Mouse (Mus musculus): ENCODE data around the gene Sfpq.
"Not testable (repeated sequence)": the region's sequence is repeated elsewhere in the genome, so short reads cannot be mapped to it uniquely, and the experiment has no call there.

Gene Sfpq

DNA sequence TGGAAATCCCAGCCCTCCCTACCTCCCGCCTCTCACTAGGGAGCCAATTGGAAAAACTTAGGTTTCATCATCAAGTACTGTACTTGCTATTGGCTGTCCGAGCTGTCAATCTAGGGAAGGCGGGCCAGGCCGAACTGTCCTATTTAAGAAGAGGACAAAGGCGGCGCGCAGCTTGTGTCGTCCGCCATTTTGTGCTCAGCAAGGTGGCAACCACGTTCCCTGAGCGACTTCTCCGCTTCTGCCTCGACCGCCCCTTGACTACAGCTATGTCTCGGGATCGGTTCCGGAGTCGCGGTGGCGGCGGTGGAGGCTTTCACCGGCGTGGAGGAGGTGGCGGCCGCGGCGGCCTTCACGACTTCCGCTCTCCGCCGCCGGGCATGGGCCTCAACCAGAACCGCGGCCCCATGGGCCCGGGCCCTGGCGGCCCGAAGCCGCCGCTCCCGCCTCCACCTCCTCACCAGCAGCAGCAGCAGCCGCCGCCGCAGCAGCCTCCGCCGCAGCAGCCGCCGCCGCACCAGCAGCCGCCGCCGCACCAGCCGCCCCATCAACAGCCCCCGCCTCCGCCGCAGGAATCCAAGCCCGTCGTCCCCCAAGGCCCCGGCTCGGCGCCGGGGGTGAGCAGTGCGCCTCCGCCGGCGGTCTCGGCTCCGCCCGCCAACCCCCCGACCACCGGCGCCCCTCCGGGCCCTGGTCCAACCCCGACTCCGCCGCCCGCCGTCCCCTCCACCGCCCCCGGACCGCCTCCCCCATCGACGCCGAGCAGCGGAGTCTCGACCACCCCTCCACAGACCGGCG lies at the start of gene Sfpq:
Gene Sfpq (plus strand): TSS at position 174 of the 795 bp plus-strand sequence.
- peak; percentile 98 for DNase-seq (ENCODE audit: low spot score in 2 of 2)

- peak in 1 of 2 experiments; percentile 11 for DNase-seq (ENCODE audit: low spot score in 2 of 2)
Measured at GRCm38 (mm10) chr4:126977467-126977866, 43.7 kb upstream of the Sfpq start.

DNA sequence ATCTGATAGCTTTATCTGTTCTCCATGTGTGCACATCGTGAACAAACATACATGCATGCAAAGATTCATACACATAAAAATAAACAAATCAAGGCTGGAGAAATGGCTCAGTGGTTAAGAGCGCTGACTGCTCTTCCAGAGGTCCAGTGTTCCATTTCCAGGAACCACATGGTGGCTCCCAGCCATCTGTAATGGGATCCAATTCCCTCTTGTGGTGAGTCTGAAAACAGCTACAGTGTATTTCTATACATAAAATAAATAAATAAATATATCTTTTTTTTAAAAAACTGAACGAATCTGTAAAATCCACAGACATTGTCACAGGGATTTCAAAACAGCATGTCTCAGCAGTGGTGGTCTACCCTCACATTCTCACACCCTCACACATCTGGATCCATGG lies 42.4 kb upstream of the Sfpq start:
- DNase-seq (ENCODE audit: low spot score in 2 of 2) = no peak

DNA sequence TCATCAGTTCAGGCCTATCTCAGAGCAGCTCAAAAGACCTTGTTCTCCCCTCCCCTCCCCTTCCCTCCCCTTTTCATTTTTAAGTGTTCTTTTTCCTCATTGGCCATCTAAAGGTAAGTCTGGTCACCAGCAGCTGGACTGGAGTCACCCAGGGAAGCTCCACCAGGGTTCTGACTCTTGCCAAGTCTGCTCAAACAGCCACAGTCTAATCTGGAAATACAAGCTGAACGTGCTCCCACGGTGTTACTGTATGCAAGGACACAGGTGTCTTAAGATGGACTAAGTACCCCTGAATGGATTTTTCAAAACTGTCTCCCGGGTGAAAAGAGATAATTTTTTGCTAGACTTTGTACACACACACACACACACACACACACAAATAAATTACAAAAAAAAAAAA lies 37.8 kb upstream of the Sfpq start:
- no peak for DNase-seq (ENCODE audit: low spot score in 2 of 2)

GRCm38 (mm10) chr4:126983736-126984525 lies 37.2 kb upstream of the Sfpq start:
- DNase-seq (ENCODE audit: low spot score in 2 of 2) = not testable (repeated sequence)

- DNase-seq (ENCODE audit: low spot score in 2 of 2) = no peak
Measured at GRCm38 (mm10) chr4:126986768-126987167, 34.4 kb upstream of the Sfpq start.

DNA sequence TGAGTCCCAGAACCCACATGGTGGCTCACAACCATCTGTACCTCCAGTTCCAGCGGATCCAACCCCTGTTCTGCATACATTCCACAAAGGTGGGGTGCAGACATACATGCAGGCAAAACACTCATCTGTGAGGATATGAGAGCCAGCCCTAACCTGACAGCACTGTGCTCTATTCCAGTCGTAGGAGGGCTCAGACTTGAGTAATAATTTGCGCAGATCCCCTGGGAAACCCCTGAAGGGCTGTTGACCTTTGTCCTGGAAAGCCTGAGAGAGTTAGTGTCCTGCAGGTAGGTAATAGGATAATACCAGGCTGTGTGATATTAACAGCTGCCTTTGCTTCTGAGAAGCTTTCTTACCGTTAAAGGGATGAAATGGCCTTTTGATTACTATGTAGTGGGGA lies 32.6 kb upstream of the Sfpq start:
- DNase-seq (ENCODE audit: low spot score in 2 of 2) = no peak

DNA sequence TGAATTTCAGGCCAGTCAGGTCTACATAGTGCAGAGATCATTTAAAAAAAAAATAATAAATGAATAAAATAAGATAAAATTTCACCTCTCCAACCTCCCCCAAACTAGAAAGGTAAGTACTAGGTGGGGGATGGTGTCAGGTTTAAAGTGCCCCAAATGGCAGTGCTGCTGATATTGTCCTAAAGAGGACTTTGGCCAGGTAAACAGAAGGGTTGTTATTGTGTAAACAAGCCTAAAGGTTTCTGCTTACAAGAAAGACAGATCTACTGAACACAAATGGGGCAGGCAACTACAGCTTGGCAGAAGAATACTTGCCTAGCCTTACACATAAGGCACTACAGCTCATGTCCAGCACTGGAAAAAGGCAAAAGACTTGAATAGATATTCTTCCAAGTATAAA lies 30.6 kb upstream of the Sfpq start:
- no peak for DNase-seq (ENCODE audit: low spot score in 2 of 2)

DNA sequence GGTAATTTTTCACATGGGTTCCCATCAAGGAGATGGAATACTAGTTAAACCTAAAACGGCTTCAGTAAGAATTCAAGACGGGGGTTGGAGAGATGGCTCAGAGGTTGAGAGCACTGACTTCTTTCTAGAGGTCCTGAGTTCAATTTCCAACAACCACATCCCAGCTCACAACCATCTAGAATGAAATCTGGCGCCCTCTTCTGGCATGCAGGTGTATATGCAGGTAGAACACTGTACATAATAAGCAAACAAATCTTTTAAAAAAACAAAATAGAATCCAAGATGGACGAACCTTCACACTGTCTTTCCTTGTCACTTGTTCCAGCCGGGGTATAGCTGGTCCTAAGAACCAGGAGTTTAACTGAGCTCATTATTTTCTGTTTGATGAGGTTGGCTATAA lies 28.8 kb upstream of the Sfpq start:
- no peak for DNase-seq (ENCODE audit: low spot score in 2 of 2)

DNA sequence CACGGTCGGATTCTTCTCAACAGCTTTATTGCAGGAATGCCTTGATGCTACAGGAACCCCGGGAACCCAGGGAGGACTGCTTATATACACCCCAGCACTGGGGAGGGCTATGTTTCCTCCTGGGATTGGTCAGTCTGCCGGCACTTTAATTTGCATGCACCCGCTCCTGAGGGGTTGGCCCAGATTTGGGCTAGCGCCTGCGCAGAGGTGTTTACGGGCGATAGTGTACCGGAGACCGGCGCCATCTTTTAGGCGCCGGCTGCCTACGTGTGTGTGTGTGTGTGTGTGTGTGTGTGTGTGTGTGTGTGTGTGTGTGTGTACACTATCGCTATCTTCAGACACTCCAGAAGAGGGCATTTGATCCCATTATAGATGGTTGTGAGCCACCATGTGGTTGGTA lies 21.8 kb upstream of the Sfpq start:
- not testable (repeated sequence) for DNase-seq (ENCODE audit: low spot score in 2 of 2)

DNA sequence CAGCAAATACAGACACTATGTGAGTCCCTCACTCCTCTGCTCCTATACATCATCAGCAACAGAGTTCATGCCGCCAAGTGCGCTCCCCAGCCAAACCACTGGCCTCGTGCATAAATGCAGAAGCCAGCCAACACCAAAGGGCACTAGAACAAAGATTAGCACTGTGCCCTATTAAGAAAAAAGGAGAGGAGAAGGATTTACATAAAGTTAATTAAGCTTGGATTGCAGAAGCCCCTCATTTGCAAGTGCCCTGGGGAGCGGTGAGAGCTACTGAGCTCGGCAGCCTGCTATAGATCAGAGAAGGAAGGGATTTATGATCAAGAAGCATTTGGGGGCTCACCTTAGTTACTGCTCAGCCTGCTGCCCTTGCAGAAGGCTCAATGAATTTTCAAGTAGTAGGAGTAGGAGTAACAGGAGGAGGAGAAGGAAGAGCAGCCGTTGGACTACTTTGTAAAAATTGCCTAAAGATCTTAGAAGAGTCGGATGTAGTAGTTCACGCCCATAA lies 20.5 kb upstream of the Sfpq start:
- no peak for DNase-seq (ENCODE audit: low spot score in 2 of 2)

GRCm38 (mm10) chr4:127004384-127004783 lies 16.7 kb upstream of the Sfpq start:
- DNase-seq (ENCODE audit: low spot score in 2 of 2) = no peak

DNA sequence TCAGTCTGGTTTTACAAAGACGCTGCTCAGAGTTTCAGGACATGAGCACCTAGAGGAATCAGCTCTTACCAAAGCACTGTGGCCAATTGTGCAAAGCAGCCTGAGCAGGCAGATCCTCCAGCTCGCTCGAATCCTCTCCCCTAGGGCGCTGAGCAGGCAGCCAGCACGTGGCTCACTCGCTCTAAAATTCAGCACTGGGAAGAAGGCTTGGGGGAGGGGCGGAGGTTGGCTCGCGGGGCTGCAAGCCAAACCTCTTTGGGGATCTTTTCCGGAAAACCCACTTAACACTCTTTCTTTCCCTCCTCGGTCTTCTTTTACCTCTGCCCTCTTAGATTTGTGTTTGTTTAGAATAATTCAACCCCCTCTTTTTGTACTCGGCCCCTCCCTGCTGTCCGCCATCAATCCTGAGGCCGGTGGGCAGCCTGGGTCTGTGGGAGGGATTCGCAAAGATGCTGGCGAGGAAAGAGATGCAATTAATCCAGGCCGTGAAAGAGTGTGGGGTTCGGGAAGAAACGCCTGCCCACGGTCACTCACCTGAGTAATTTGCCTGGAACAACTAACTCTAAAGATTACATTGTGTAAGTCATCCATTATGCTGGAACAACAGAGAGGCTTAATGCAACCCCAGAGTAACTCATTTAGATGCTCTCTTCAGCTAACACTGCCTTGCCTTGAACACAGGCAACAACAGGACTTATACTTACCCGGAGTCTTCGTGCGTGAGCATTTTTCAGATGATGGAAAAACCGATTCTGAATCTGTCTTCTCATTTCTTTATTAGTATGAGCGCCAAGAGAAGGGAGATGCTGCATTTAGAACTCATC lies 15.8 kb upstream of the Sfpq start:
- peak; percentile 63 to 71 for DNase-seq (ENCODE audit: low spot score in 2 of 2)

GRCm38 (mm10) chr4:127015294-127015993 lies 5.7 kb upstream of the Sfpq start:
- DNase-seq (ENCODE audit: low spot score in 2 of 2) = peak; percentile 57 to 77

- DNase-seq (ENCODE audit: low spot score in 2 of 2) = no peak
Measured at GRCm38 (mm10) chr4:127016366-127016765, 4.8 kb upstream of the Sfpq start.

- no peak for DNase-seq (ENCODE audit: low spot score in 2 of 2)
Measured at GRCm38 (mm10) chr4:127020411-127021150, 543 bp upstream of the Sfpq start.

- DNase-seq (ENCODE audit: low spot score in 2 of 2) = peak; percentile 76 to 85
Measured at GRCm38 (mm10) chr4:127021989-127022626, 984 bp downstream of the Sfpq start.

- no peak for DNase-seq (ENCODE audit: low spot score in 2 of 2)
Measured at GRCm38 (mm10) chr4:127023201-127023600, 2.1 kb downstream of the Sfpq start.

DNA sequence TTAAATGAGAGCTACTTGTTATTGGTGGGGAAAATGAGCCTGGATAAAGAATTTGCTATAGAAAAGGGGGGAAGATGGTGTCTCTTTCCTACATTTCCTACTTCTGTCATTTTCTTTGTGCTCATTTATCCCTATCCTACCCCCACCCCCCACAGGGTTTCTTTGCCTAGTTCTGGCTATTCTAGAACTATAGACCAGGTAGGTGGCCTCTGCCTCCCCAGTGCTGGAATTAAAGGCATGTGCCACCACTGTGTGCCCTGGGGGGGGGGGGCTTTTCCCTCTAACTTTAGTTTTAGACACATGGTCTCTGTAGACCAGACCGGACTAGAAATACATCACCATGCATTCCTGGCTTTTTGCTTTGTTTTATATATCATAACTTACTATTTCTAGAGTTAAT lies 3.1 kb downstream of the Sfpq start:
- DNase-seq (ENCODE audit: low spot score in 2 of 2) = no peak

DNA sequence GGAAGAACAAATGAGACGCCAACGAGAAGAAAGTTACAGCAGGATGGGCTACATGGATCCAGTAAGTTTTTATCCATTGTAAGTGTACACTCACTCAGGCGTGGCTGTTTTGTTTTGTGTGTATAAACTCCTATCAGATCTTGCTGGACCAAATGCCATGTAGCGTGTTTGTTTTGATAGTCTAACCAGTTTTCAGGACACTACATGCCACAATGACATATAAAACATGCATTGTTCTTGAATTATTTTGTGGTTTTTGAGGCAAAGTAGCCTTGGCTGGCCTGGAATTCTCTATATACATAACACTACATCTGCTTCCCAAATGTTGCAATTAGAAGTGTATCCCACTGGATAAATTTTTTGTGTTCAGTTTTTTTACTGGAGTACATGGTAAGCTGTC lies 5.7 kb downstream of the Sfpq start:
- no peak for DNase-seq (ENCODE audit: low spot score in 2 of 2)

Data from frontal cortex, postnatal 10 days (tissue).